Mouse (Mus musculus) yolk sac, embryonic 10.5 days (tissue): ENCODE results near the gene Tcf7l1.

Experiments
- DNase-seq: peaks from one replicate; pipeline ENCODE4 v3.0.0-alpha.2; 2017; ENCODE audit warnings: low spot score

Tcf7l1 gene

GRCm38 (mm10) chr6:72745781-72746180 lies 43.3 kb downstream of the Tcf7l1 start:
- no peak for DNase-seq

- no peak for DNase-seq
Measured at GRCm38 (mm10) chr6:72744144-72744800, 44.8 kb downstream of the Tcf7l1 start.

GRCm38 (mm10) chr6:72743624-72744041 lies 45.4 kb downstream of the Tcf7l1 start:
- DNase-seq, result no peak

- DNase-seq, result no peak
Measured at GRCm38 (mm10) chr6:72742331-72742730, 46.7 kb downstream of the Tcf7l1 start.

GRCm38 (mm10) chr6:72740596-72741421 lies 48.2 kb downstream of the Tcf7l1 start:
- peak; percentile 26 for DNase-seq

GRCm38 (mm10) chr6:72736872-72737271 lies 52.2 kb downstream of the Tcf7l1 start:
- DNase-seq, result peak; percentile 60

GRCm38 (mm10) chr6:72735206-72735605 lies 53.8 kb downstream of the Tcf7l1 start:
- DNase-seq, result peak; percentile 58

GRCm38 (mm10) chr6:72733375-72733774 lies 55.7 kb downstream of the Tcf7l1 start:
- no peak for DNase-seq

GRCm38 (mm10) chr6:72732109-72732508 lies 56.9 kb downstream of the Tcf7l1 start:
- DNase-seq, result no peak

GRCm38 (mm10) chr6:72730560-72730849 lies 58.5 kb downstream of the Tcf7l1 start:
- DNase-seq, result no peak

- DNase-seq, result no peak
Measured at GRCm38 (mm10) chr6:72729831-72730559, 59.1 kb downstream of the Tcf7l1 start.

- no peak for DNase-seq
Measured at GRCm38 (mm10) chr6:72727826-72728225, 61.2 kb downstream of the Tcf7l1 start.

- DNase-seq, result no peak
Measured at GRCm38 (mm10) chr6:72724494-72725180, 64.4 kb downstream of the Tcf7l1 start.

GRCm38 (mm10) chr6:72723731-72724385 lies 65.2 kb downstream of the Tcf7l1 start:
- DNase-seq, result no peak

- DNase-seq, result no peak
Measured at GRCm38 (mm10) chr6:72723143-72723542, 65.9 kb downstream of the Tcf7l1 start.

GRCm38 (mm10) chr6:72720852-72721251 lies 68.2 kb downstream of the Tcf7l1 start:
- no peak for DNase-seq

- no peak for DNase-seq
Measured at GRCm38 (mm10) chr6:72714726-72715125, 74.3 kb downstream of the Tcf7l1 start.

GRCm38 (mm10) chr6:72714250-72714649 lies 74.8 kb downstream of the Tcf7l1 start:
- DNase-seq, result no peak

- peak; percentile 54 for DNase-seq
Measured at GRCm38 (mm10) chr6:72711508-72712081, 77.5 kb downstream of the Tcf7l1 start.

- no peak for DNase-seq
Measured at GRCm38 (mm10) chr6:72710897-72711507, 78.1 kb downstream of the Tcf7l1 start.
